Mouse (Mus musculus) bone marrow, adult 2 months (tissue): Measurements from ENCODE around the gene Tepsin.

ENCODE experiments used
- CTCF ChIP-seq: fragments of 200-500 bp; IDR thresholded peaks from 2 replicates; pipeline ENCODE4 v1.5.1; 2011; ENCODE audit warnings: low read length, control low read depth; ENCODE audit not compliant: control insufficient read depth, insufficient read depth
- POLR2A ChIP-seq: fragments of 200-500 bp; IDR thresholded peaks from 2 replicates; pipeline ENCODE4 v1.6.1; 2011; ENCODE audit warnings: low read depth, mild to moderate bottlenecking, control low read depth, low read length, borderline replicate concordance; ENCODE audit not compliant: control insufficient read depth

DNA sequence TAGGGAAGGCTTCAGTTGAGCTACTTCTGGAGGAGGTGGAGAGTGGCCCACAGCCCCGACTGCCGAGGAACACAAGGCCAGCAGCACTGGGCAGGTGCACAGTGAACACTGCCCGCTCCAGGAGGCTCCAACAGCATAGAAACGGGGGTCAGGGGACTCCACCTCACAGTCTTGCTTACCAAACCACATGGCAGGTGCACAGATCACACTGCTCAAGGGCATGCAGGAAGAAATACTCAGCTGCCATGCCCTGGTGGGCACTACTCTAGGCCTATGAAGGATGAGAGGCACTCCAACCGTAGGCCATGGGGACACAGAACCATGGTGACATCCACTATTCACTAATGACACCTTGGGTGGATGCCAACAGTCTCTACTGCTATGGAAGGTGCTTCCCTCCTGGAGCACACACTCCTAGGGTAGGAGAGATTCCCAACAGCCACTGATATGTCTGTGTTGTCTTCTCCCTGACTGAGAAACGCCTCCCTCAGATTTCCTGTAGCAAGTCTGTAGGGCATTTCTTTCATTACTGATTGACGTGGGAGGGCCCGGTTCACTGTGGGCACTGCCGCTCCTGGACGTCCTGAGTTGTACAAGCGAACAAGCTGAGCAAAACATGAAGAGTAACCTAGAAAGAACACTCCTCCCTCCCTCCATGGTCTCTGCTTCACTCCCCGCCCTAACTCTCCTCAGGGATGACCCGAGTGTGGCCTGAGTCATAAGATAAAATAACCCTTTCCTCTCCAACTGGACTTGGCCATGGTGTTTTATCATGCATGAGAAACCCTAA lies 45.4 kb upstream of the Tepsin start:
- TF ChIP-seq POLR2A (no peak), CTCF (no peak)
